Mouse (Mus musculus) liver, adult (tissue): ENCODE results near the gene Nrip1.

Experiments
- GATA4 ChIP-seq: IDR thresholded peaks from 2 replicates; pipeline ENCODE4 v1.6.1; 2014; ENCODE audit warnings: mild to moderate bottlenecking, low read length; ENCODE audit not compliant: insufficient replicate concordance

The Nrip1 gene

DNA sequence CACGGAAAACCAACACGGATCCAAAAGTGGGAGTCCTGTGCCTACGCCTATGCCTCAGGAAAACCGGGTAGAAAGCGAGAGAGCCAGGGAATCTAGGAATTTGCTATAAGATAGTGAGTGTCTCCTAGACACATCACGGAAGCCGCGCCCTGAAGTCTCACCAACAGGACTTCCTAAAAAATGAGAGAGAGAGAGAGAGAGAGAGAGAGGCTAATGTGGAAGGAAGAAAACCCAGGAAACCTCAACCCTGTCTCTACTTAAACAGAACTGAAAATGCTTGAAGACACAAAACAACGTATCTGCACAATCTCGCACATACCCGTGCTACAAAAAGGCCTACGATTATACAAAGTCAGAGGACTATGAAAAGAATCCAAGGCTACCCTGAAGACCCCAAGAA lies 10.6 kb downstream of the Nrip1 start:
- no peak for TF ChIP-seq GATA4

GRCm38 (mm10) chr16:76360441-76360840 lies 13.2 kb downstream of the Nrip1 start:
- TF ChIP-seq GATA4 = no peak

DNA sequence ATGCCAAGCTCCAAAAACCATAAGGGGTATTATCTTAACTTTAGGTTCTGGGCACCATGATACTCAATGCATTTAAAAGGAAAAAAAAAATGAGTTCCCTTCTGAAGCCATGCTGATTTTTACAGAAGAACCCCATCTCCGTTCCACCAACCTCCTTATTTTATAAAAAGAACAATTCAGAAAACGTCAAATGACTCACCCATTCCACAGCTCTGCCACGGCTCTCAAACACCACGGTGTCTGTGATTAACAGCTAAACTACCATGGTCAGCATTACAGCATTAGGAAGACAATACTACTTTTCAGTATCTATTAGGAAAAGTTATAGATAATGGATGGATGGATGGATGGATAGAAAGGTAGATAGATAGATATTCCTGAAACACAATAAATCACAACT lies 14.9 kb downstream of the Nrip1 start:
- TF ChIP-seq GATA4 = no peak

GRCm38 (mm10) chr16:76358128-76358748 lies 15.4 kb downstream of the Nrip1 start:
- no peak for TF ChIP-seq GATA4

DNA sequence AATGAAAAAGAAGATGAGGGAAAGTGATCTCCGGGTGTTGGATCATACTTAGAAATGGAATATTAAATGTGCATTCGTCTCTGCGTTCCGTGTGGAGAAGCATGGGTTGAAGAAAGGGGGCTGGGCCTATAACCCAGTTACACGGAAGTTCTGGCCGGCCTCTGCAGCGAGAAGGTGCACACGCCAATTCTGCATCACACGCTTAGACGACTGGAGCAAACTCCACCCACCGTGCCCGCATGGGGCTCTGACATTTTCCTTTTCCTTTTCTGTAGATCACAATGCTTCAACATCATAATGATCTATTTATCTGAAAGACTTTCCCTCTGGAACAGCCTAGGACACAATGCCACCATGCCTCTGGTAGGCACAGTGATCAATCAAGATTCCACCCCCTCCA lies 16.5 kb downstream of the Nrip1 start:
- TF ChIP-seq GATA4 = no peak

- no peak for TF ChIP-seq GATA4
Observed at GRCm38 (mm10) chr16:76355947-76356550, 17.6 kb downstream of the Nrip1 start.

DNA sequence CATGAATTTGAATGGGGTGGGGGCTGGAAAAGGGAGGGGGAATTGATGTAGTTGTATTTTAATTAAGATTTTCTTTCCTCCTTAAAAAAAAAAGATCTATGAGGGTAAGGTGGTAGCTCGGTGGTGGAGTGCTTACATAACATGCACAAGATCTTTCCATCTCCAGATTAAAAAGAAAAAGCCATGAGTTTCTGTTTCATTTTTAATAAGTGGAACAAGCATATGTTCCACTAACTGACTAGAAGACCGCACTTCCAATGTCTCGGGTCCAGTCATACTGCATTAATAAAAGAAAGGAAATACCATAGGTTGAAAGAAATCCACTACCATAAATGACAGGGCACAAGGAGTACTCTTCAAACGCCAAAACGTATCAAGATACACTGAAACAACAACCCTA lies 18.4 kb downstream of the Nrip1 start:
- TF ChIP-seq GATA4 = no peak

DNA sequence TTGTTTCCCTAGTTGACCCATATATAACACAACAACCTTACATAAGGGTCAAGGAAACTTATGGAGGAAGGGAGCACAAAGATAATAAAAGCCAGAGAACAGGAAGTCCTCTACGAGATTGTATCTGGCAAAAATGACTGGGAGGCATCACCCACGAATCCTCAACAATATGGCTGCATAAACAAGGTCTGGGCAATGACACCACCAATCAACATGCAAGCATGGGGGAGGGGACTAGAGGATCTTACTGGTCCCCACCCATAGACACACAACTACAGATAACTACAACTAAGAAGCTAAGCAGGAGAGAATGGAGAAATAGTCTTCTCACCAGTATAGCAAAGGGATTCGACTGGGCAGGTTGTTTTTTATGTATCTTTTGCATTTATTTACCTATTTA lies 18.8 kb downstream of the Nrip1 start:
- no peak for TF ChIP-seq GATA4

DNA sequence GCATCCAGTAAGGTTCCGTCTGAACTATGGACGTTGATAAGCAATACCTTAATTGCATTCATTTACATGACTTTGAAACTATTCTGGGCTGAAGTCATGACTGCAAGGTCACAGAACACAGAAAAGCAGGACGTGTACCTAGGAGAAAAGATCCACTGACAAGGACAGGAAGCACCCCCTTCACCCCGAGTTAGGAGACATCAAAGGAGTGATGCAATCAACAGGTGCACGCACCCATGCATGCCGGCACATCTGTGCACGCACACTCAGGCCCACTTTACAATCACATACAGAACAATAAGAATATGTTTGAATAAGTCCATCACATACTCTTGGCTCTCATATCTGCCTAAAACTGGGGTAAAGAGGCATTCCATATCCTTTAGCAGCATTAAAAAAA lies 19.3 kb downstream of the Nrip1 start:
- no peak for TF ChIP-seq GATA4

- no peak for TF ChIP-seq GATA4
Observed at GRCm38 (mm10) chr16:76350922-76351321, 22.7 kb downstream of the Nrip1 start.

- no peak for TF ChIP-seq GATA4
Observed at GRCm38 (mm10) chr16:76349053-76349452, 24.6 kb downstream of the Nrip1 start.

DNA sequence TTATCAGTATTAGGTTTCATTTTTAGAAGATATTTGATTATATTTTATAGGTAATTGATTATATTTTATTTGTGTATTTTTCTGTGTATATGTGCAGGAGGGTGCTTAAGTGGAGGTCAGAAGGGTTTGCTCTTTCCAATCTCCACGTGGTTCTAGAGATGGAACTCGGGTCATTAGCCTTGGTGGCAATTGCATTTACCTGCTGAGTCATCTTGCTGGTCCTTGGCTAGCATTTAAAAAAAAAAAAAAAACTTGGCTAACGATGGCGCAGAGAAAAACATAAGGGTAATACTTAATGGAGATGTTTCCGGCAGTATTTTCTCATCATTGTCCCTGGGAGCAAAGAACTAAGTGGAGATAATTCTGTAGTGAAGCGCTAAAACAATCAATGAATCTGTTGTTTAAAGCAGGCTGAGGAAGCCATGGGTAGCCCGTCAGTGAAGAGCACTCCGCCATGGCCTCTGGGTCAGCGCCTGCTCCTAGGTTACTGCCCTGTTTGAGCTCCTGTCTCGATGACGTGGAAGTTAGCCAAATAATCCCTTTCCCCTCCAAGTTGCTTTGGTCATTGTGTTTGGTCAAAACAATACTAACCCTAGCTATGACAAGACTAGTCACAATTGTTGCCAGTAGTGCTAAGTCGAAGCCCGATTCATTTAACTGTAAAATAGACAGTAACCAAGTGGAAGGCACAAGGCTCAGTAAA lies 25.8 kb downstream of the Nrip1 start:
- no peak for TF ChIP-seq GATA4

DNA sequence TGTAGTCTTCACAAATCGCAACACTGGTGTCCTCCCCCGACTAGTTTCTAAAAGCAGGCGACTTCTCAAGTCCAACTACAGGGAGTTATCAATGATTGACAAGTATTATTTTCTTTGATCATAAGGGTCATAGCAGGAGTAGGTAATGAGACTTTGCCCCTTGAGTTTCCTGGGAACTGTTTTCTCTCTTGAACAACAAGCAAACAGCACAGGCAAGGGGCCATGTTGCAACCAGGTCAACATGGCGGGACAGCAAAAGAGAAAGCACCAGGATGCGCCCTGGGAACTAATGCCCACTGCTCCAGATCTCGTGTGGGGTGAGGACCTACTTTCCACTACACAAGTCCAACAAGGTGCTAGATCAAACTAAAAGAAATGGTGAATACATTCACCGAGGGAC lies 27.3 kb downstream of the Nrip1 start:
- TF ChIP-seq GATA4 = no peak

DNA sequence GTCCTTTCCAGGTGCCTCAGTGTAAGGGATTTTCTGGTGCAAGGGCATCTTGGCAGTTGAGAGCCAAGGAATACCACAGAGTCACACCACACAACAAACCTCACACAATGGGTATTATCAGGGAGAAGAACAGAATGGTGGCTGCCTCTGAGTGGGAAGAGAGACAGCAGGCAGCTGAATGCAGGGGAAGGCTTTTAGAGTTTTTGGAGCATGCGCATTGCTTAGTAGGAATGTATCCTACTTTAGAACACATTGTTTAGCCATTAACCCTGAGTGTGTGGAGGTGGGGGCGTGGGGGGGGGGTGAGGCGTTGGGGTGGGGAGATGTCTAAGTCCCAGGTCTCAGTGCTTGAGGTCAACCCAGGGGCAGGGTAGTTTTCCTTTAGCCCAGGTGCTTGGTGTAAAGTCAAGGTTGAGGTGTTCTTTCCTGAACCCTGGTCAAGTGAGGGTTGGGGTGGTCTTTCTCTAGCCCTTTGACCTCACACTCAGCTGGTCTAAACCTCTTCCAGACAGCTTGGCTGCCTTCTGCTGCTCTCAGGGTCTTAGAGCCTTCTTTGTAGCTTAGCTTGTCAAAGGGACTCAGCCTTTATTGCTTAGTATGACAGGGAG lies 28.8 kb downstream of the Nrip1 start:
- TF ChIP-seq GATA4 = no peak

GRCm38 (mm10) chr16:76344030-76344429 lies 29.6 kb downstream of the Nrip1 start:
- no peak for TF ChIP-seq GATA4

GRCm38 (mm10) chr16:76341636-76342035 lies 32.0 kb downstream of the Nrip1 start:
- no peak for TF ChIP-seq GATA4
